Mouse (Mus musculus) embryo, embryonic 11 days (tissue): ENCODE results near the gene Nrxn1.
A peak's percentile ranks its signal among the peaks of the same experiment; 100 is the strongest.

Experiments used
- DNase-seq: peaks from one replicate; pipeline ENCODE4 v3.0.0-alpha.2; 2015

Gene Nrxn1

GRCm38 (mm10) chr17:91093042-91093080 is at the start of gene Nrxn1:
Nrxn1 (minus strand) TSS chr17:91093071.
- DNase-seq = no peak

- no peak for DNase-seq
Measured at GRCm38 (mm10) chr17:91136859-91137258, 44.0 kb upstream of the Nrxn1 start.

GRCm38 (mm10) chr17:91112880-91113628 is 20.2 kb upstream of the Nrxn1 start:
- DNase-seq = no peak

GRCm38 (mm10) chr17:91112085-91112484 is 19.2 kb upstream of the Nrxn1 start:
- DNase-seq = no peak

GRCm38 (mm10) chr17:91093081-91093875 is 407 bp upstream of the Nrxn1 start:
- DNase-seq = no peak

GRCm38 (mm10) chr17:91092421-91093041 is 340 bp downstream of the Nrxn1 start:
- DNase-seq = peak; percentile 86

- no peak for DNase-seq
Measured at GRCm38 (mm10) chr17:91090631-91091030, 2.2 kb downstream of the Nrxn1 start.

- no peak for DNase-seq
Measured at GRCm38 (mm10) chr17:91088991-91089390, 3.9 kb downstream of the Nrxn1 start.

GRCm38 (mm10) chr17:91088037-91088715 is 4.7 kb downstream of the Nrxn1 start:
- DNase-seq = peak; percentile 5

GRCm38 (mm10) chr17:91086412-91086811 is 6.5 kb downstream of the Nrxn1 start:
- DNase-seq = no peak

- no peak for DNase-seq
Measured at GRCm38 (mm10) chr17:91085416-91085815, 7.5 kb downstream of the Nrxn1 start.

- DNase-seq = no peak
Measured at GRCm38 (mm10) chr17:91079096-91079495, 13.8 kb downstream of the Nrxn1 start.

GRCm38 (mm10) chr17:91074780-91075179 is 18.1 kb downstream of the Nrxn1 start:
- DNase-seq = no peak

GRCm38 (mm10) chr17:91033466-91033865 is 59.4 kb downstream of the Nrxn1 start:
- peak; percentile 4 for DNase-seq

- no peak for DNase-seq
Measured at GRCm38 (mm10) chr17:91025061-91025623, 67.7 kb downstream of the Nrxn1 start.

GRCm38 (mm10) chr17:91007385-91008089 is 85.3 kb downstream of the Nrxn1 start:
- DNase-seq = no peak

- no peak for DNase-seq
Measured at GRCm38 (mm10) chr17:91000389-91000788, 92.5 kb downstream of the Nrxn1 start.

GRCm38 (mm10) chr17:90999667-91000154 is 93.2 kb downstream of the Nrxn1 start:
- DNase-seq = no peak

- no peak for DNase-seq
Measured at GRCm38 (mm10) chr17:90997714-90998113, 95.2 kb downstream of the Nrxn1 start.

GRCm38 (mm10) chr17:90995436-90995835 is 97.4 kb downstream of the Nrxn1 start:
- peak; percentile 26 for DNase-seq

- no peak for DNase-seq
Measured at GRCm38 (mm10) chr17:90994247-90994646, 98.6 kb downstream of the Nrxn1 start.

GRCm38 (mm10) chr17:90990747-90991146 is 102.1 kb downstream of the Nrxn1 start:
- no peak for DNase-seq
